Mouse (Mus musculus): ENCODE data around the gene Fhad1. TPM values are rescaled to one million over a fixed set of nuclear protein-coding genes. Genes with fewer than 3 reads are reported as not detected.
"Not testable (repeated sequence)": the region's sequence is repeated elsewhere in the genome, so short reads cannot be mapped to it uniquely, and the experiment has no call there.

Gene Fhad1
- polyA plus RNA-seq, 1 experiment, result 2.1 TPM

- H3K4me1 ChIP-seq (ENCODE audit: control insufficient read depth, insufficient read depth, low read length), result peaks cover 16% of the 10 kb centered on the region
- H3K9ac ChIP-seq (ENCODE audit: low read depth, poor library complexity, severe bottlenecking), result no peak overlapping the region
- H3K9me3 ChIP-seq (replicated peaks; ENCODE audit: control insufficient read depth, insufficient read depth, low read length, poor library complexity, severe bottlenecking), result no peaks in the 10 kb centered on the region
- TF ChIP-seq EP300 (IDR thresholded peaks at IDR 0.05; ENCODE audit: insufficient read depth, low read depth, low read length), result no peak
- TF ChIP-seq CTCF (IDR thresholded peaks at IDR 0.05; ENCODE audit: low read depth, low read length), result no peak
- TF ChIP-seq POLR2A (IDR thresholded peaks at IDR 0.05; ENCODE audit: insufficient read depth, low read length), result no peak
- H3K27ac ChIP-seq (ENCODE audit: insufficient read depth, low read length), result no peak overlapping the region
- no peak overlapping the region for H3K4me3 ChIP-seq (ENCODE audit: low read depth, low read length)
- H3K27me3 ChIP-seq (ENCODE audit: control insufficient read depth, insufficient read depth, low read length, poor library complexity, severe bottlenecking), result no peaks in the 10 kb centered on the region
- no peaks in the 10 kb centered on the region for H3K36me3 ChIP-seq (ENCODE audit: control insufficient read depth, insufficient read depth, low read length, poor library complexity, severe bottlenecking)
Observed at GRCm38 (mm10) chr4:142053261-142053660, 38.4 kb upstream of the Fhad1 start.

- Histone ChIP-seq H3K9ac (ENCODE audit: low read depth, poor library complexity, severe bottlenecking) (peak overlapping the region; percentile 13; the same call in 1 of the 2 replicates), H3K4me1 (ENCODE audit: control insufficient read depth, insufficient read depth, low read length) (peaks cover 16% of the 10 kb centered on the region), H3K36me3 (ENCODE audit: control insufficient read depth, insufficient read depth, low read length, poor library complexity, severe bottlenecking) (no peaks in the 10 kb centered on the region), H3K4me3 (ENCODE audit: low read depth, low read length) (no peak overlapping the region), H3K9me3 (replicated peaks; ENCODE audit: control insufficient read depth, insufficient read depth, low read length, poor library complexity, severe bottlenecking) (no peaks in the 10 kb centered on the region), H3K27ac (ENCODE audit: insufficient read depth, low read length) (peak overlapping the region; percentile 16; the same call in 1 of the 2 replicates), H3K27me3 (ENCODE audit: control insufficient read depth, insufficient read depth, low read length, poor library complexity, severe bottlenecking) (no peaks in the 10 kb centered on the region)
- TF ChIP-seq EP300 (IDR thresholded peaks at IDR 0.05; ENCODE audit: insufficient read depth, low read depth, low read length) (no peak), POLR2A (IDR thresholded peaks at IDR 0.05; ENCODE audit: insufficient read depth, low read length) (no peak), CTCF (IDR thresholded peaks at IDR 0.05; ENCODE audit: low read depth, low read length) (no peak)
Observed at GRCm38 (mm10) chr4:142052391-142053132, 37.7 kb upstream of the Fhad1 start.

GRCm38 (mm10) chr4:142051883-142052282, 37.0 kb upstream of the Fhad1 start:
- not testable (repeated sequence) for H3K36me3 ChIP-seq (ENCODE audit: control insufficient read depth, insufficient read depth, low read length, poor library complexity, severe bottlenecking); H3K9me3 ChIP-seq (replicated peaks; ENCODE audit: control insufficient read depth, insufficient read depth, low read length, poor library complexity, severe bottlenecking); H3K27ac ChIP-seq (ENCODE audit: insufficient read depth, low read length); H3K4me3 ChIP-seq (ENCODE audit: low read depth, low read length); H3K27me3 ChIP-seq (ENCODE audit: control insufficient read depth, insufficient read depth, low read length, poor library complexity, severe bottlenecking); H3K9ac ChIP-seq (ENCODE audit: low read depth, poor library complexity, severe bottlenecking)
- peaks cover 16% of the 10 kb centered on the region for H3K4me1 ChIP-seq (ENCODE audit: control insufficient read depth, insufficient read depth, low read length)

GRCm38 (mm10) chr4:142049963-142050362, 35.1 kb upstream of the Fhad1 start:
- peaks cover 16% of the 10 kb centered on the region for H3K4me1 ChIP-seq (ENCODE audit: control insufficient read depth, insufficient read depth, low read length)
- H3K9me3 ChIP-seq (replicated peaks; ENCODE audit: control insufficient read depth, insufficient read depth, low read length, poor library complexity, severe bottlenecking), result no peaks in the 10 kb centered on the region
- no peak for TF ChIP-seq EP300 (IDR thresholded peaks at IDR 0.05; ENCODE audit: insufficient read depth, low read depth, low read length)
- no peak for TF ChIP-seq POLR2A (IDR thresholded peaks at IDR 0.05; ENCODE audit: insufficient read depth, low read length)
- peak; percentile 21 for TF ChIP-seq CTCF (IDR thresholded peaks at IDR 0.05; ENCODE audit: low read depth, low read length)
- H3K27me3 ChIP-seq (ENCODE audit: control insufficient read depth, insufficient read depth, low read length, poor library complexity, severe bottlenecking), result no peaks in the 10 kb centered on the region
- H3K9ac ChIP-seq (ENCODE audit: low read depth, poor library complexity, severe bottlenecking), result no peak overlapping the region
- H3K36me3 ChIP-seq (ENCODE audit: control insufficient read depth, insufficient read depth, low read length, poor library complexity, severe bottlenecking), result no peaks in the 10 kb centered on the region
- no peak overlapping the region for H3K27ac ChIP-seq (ENCODE audit: insufficient read depth, low read length)
- H3K4me3 ChIP-seq (ENCODE audit: low read depth, low read length), result no peak overlapping the region

GRCm38 (mm10) chr4:142048391-142048790, 33.5 kb upstream of the Fhad1 start:
- TF ChIP-seq CTCF (IDR thresholded peaks at IDR 0.05; ENCODE audit: low read depth, low read length), result no peak
- TF ChIP-seq EP300 (IDR thresholded peaks at IDR 0.05; ENCODE audit: insufficient read depth, low read depth, low read length), result no peak
- TF ChIP-seq POLR2A (IDR thresholded peaks at IDR 0.05; ENCODE audit: insufficient read depth, low read length), result no peak
- Histone ChIP-seq H3K9me3 (replicated peaks; ENCODE audit: control insufficient read depth, insufficient read depth, low read length, poor library complexity, severe bottlenecking) (no peaks in the 10 kb centered on the region), H3K4me3 (ENCODE audit: low read depth, low read length) (no peak overlapping the region), H3K27ac (ENCODE audit: insufficient read depth, low read length) (no peak overlapping the region), H3K9ac (ENCODE audit: low read depth, poor library complexity, severe bottlenecking) (no peak overlapping the region), H3K4me1 (ENCODE audit: control insufficient read depth, insufficient read depth, low read length) (peaks cover 10% of the 10 kb centered on the region), H3K36me3 (ENCODE audit: control insufficient read depth, insufficient read depth, low read length, poor library complexity, severe bottlenecking) (no peaks in the 10 kb centered on the region), H3K27me3 (ENCODE audit: control insufficient read depth, insufficient read depth, low read length, poor library complexity, severe bottlenecking) (no peaks in the 10 kb centered on the region)

GRCm38 (mm10) chr4:142047005-142047404, 32.1 kb upstream of the Fhad1 start:
- TF ChIP-seq CTCF (IDR thresholded peaks at IDR 0.05; ENCODE audit: low read depth, low read length) (no peak), EP300 (IDR thresholded peaks at IDR 0.05; ENCODE audit: insufficient read depth, low read depth, low read length) (no peak), POLR2A (IDR thresholded peaks at IDR 0.05; ENCODE audit: insufficient read depth, low read length) (no peak)
- H3K27ac ChIP-seq (ENCODE audit: insufficient read depth, low read length), result no peak overlapping the region
- H3K9ac ChIP-seq (ENCODE audit: low read depth, poor library complexity, severe bottlenecking), result no peak overlapping the region
- H3K36me3 ChIP-seq (ENCODE audit: control insufficient read depth, insufficient read depth, low read length, poor library complexity, severe bottlenecking), result no peaks in the 10 kb centered on the region
- H3K27me3 ChIP-seq (ENCODE audit: control insufficient read depth, insufficient read depth, low read length, poor library complexity, severe bottlenecking), result no peaks in the 10 kb centered on the region
- H3K9me3 ChIP-seq (replicated peaks; ENCODE audit: control insufficient read depth, insufficient read depth, low read length, poor library complexity, severe bottlenecking), result no peaks in the 10 kb centered on the region
- H3K4me3 ChIP-seq (ENCODE audit: low read depth, low read length), result no peak overlapping the region
- peaks cover 9% of the 10 kb centered on the region for H3K4me1 ChIP-seq (ENCODE audit: control insufficient read depth, insufficient read depth, low read length)

Data from ES-Bruce4 (cell line).